Mouse (Mus musculus) sigmoid colon, adult 10 weeks (tissue): Measurements from ENCODE around the gene Tram2. TPM values are rescaled to one million over a fixed set of nuclear protein-coding genes. Genes with fewer than 3 reads are reported as not detected.

Experiments
- polyA plus RNA-seq: library from polyadenylated mRNA; stranded (reverse); fragments of 350-450 nt; fragmentation: Illumina TruSeq; extraction: RNeasy Lipid Tissue Mini Kit (QIAGEN cat#74804); gene quantifications from one replicate; pipeline ENCODE4 v1.2.3, GENCODE M21; 2014; ENCODE audit warnings: low read depth, low replicate concordance

The Tram2 gene
- polyA plus RNA-seq: 2.9 TPM

DNA sequence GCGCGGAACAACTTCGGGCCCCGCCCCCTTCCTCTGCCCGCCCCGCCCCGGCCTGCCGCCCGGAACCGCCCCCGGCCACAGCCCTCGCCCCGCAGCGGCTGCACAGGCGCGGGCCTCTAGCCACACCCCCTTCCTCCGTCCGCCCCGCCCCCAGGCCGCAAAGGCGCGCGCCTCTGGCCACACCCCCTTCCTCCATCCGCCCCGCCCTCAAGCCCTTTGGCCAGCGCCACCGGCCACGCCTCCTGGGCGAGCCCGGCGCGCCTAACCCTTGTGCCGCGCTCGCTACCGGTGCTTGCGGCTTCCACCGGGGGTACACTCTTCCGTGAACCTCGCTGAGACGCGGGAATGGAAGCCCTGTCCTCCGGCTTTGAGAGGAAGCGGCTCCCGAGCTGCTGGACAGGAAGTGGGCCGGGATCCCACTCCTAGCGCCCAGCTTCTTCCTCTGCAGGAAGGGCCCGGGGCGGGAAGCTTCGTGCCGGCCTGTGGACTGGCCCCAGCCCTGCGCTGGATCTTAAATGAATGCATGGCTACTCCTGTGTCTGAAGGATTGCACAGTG, at the start of gene Tram2:
Gene Tram2, minus strand, starts transcription at position 13 of the 557 bp plus-strand sequence.

DNA sequence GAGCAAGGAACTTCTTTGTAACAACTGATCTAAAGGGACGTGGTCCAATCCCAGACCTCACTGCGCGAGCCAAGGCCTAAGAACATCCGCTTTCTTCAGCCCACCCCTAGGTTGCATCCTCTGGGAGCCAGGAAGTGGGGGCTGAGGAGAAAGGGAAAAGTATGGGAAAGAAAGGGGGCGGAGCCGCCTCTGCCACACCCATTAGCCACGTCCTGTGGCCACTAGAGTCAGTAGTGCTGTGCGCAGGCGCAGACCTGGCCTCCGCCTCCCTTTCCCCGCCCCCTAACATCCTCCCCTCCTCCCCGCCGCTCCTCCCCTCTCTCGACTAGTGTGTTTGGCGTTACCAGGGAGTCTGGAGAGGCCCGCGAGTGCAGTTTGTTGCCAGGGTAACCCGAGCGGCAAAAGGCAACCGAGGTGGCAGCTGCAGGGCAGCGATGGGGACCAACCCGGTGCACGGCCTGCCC, 127.7 kb downstream of the Tram2 start, which contains the start of gene Efhc1:
Gene Efhc1, plus strand, starts transcription at position 327 of the 464 bp plus-strand sequence.

Other genes with a start within 250 kb of the Tram2 start
- 12.2 TPM for gene Paqr8, start 188.6 kb downstream of the Tram2 start, polyA plus RNA-seq
- gene Efhc1, start 127.6 kb downstream of the Tram2 start, polyA plus RNA-seq: 1.0 TPM
- gene Tmem14a, start 139.3 kb upstream of the Tram2 start, polyA plus RNA-seq: 16.3 TPM
- gene Gsta3, start 161.4 kb upstream of the Tram2 start, polyA plus RNA-seq: 17.3 TPM